Mouse (Mus musculus) Patski (cell line): ENCODE data around the gene Prkcg. TPM values are rescaled to one million over a fixed set of nuclear protein-coding genes. Genes with fewer than 3 reads are reported as not detected.
A peak's percentile ranks its signal among the peaks of the same experiment; 100 is the strongest.

Experiments
- ATAC-seq: fragments of 100-300 bp; one replicate; pipeline ENCODE4 v1.8.0; 2021
- CTCF ChIA-PET: fragments of 350-600 bp; sonication (Branson Sonifier 250); formaldehyde crosslinking; loops from one replicate; lab custom pipeline; 2022; ENCODE audit warnings: inconsistent platforms; lab: Charles Lee
- POLR2A ChIA-PET: fragments of 350-600 bp; sonication (Branson Sonifier 250); formaldehyde crosslinking; loops from one replicate; lab custom pipeline; 2022; ENCODE audit warnings: antibody characterized with exemption, inconsistent platforms; lab: Charles Lee
- DNase-seq: peaks from one replicate; pipeline ENCODE4 v3.0.0-alpha.2; 2011; ENCODE audit warnings: low read depth, low spot score
- H3K27me3 ChIP-seq: fragments of 371-371 bp; one replicate; pipeline ENCODE4 v1.5.1; 2021
- CTCF ChIP-seq: fragments of 100-300 bp; IDR thresholded peaks from one replicate; pipeline ENCODE4 v1.5.1; 2021
- in situ Hi-C: fragments of 300-500 bp; cut with MboI; formaldehyde crosslinking; loops from 3 replicates; pipeline ENCODE4 v1.11.1; 2018; ENCODE audit warnings: low pct_unique_long_range_greater_than_20kb, mixed read lengths
- polyA plus RNA-seq: library from polyadenylated mRNA; unstranded; gene quantifications from one replicate; pipeline ENCODE4 v1.2.3, GENCODE M21; 2021

Prkcg gene
- polyA plus RNA-seq, 1 experiment from 2014 or later = 4.7 TPM

DNA sequence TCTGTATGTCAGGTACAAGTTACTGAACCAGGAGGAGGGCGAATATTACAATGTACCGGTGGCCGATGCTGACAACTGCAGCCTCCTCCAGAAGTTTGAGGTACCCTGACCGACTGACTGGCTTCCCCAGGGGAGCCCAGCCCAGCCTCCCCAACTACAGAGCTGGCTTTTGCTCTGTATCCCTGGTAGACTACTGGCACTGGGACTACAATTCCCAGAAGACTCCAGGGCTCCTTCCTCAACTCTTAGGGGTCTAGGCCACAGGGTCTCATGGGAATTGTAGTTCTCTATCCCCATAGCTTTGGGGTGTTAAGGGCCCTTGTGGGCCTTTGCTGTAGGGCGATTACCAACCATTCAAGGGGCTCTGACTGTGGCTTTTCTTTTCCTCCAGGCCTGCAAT is 25.1 kb downstream of the Prkcg start:
- ChIA-PET CTCF (interaction anchor here (1.1 kb wide), 1 partner anchor 9 kb away, joined by 3 read pairs; no protein-coding TSS in a partner anchor), POLR2A (no interaction called here)
- no peak for ATAC-seq
- no peaks in the 10 kb centered on the region for H3K27me3 ChIP-seq
- in situ Hi-C loops = no loop called here
- no peak for DNase-seq
- no peak for TF ChIP-seq CTCF

DNA sequence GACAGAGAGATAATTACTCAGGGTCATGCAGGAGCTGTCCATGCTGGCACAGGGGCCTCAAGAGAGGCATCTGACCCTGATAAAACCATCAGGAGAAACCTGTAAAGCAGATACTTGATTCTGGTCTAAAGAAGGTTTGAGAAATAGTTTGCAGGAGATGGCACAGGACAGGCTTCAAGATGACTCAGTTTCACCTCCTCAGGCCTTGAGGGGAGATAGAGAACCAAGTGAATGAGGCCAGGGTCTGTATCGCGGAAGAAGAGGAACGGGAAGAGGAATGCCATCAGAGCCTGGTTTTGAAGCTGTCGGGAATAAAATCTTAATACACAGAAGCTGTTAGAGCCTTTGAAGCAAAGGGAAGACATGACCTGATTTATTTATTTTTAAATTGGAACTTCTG is 28.7 kb downstream of the Prkcg start:
- ChIA-PET CTCF (no interaction called here), POLR2A (no interaction called here)
- no peak for TF ChIP-seq CTCF
- ATAC-seq = no peak
- no peaks in the 10 kb centered on the region for H3K27me3 ChIP-seq
- DNase-seq = no peak
- in situ Hi-C loops = no loop called here

DNA sequence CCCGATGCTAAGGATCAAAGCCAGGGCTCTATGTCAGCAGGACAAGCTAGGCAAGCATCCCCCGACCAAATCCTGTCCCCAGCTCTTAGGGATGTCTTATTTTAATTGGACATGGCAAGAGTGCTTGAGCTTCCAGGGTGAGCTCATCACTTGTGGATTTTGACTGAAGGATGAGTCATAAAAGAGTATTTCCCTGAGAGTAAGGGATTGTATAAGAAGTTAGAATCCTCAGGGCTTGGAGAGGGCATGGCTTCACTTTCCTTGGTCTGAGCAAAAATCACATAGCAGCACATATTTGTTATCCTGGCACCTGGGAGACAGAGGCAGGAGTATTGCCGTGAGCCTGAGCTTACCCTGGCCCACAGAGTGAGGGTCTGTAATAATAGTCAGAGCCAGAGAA is 31.9 kb downstream of the Prkcg start:
- DNase-seq = no peak
- ChIA-PET POLR2A (no interaction called here), CTCF (interaction anchor here (0.7 to 2.3 kb wide), 3 partner anchors 14 to 132 kb away, joined by 3 to 7 read pairs (median 4); no protein-coding TSS in a partner anchor)
- no peaks in the 10 kb centered on the region for H3K27me3 ChIP-seq
- in situ Hi-C loops = no loop called here
- TF ChIP-seq CTCF = no peak
- ATAC-seq = peak; percentile 71

DNA sequence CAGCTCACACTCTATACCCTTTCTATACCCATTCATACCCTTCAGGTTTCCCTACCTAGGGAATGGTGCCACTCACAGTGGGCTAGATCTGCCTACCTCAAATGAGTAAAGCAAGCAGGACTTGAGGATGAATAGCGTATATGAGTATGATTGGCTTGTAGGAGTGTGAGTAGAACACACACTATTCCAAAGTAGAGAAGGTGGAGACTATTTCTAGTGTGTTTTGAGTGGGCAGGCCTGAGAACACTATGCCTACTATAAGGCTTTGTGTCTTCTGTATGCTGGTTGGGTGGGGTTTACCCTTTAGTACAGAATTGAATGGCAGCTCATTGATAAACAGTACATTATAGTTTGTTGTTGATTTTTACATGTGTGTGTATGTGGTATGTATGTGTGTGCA is 34.8 kb downstream of the Prkcg start:
- TF ChIP-seq CTCF = no peak
- ChIA-PET POLR2A (no interaction called here), CTCF (no interaction called here)
- DNase-seq (no peak), ATAC-seq (no peak)
- no peaks in the 10 kb centered on the region for H3K27me3 ChIP-seq
- in situ Hi-C loops = no loop called here

DNA sequence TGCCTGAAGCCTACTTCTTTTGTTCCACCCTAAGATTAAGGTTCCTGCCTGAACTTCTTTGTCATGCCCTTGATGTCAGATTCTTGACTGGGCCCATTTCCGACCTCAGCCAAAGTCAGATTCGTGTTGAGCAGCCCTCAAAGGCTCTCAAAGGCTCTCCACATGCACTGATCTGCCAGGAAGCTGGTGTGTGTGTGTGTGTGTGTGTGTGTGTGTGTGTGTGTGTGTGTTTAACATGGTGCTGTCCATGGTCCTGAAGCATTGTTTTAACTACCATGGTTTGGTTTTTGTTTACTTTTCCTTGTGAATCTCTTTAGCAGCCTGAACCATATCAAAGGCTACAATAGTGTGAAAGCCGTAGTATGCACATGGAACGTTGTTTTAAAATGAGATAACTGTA is 39.0 kb downstream of the Prkcg start:
- POLR2A ChIA-PET = no interaction called here
- H3K27me3 ChIP-seq = no peaks in the 10 kb centered on the region
- ATAC-seq (no peak), DNase-seq (no peak)
- CTCF ChIA-PET = no interaction called here
- in situ Hi-C loops = loop anchor here (5.0 kb wide), 1 partner anchor 119 kb away; no protein-coding TSS in a partner anchor
- TF ChIP-seq CTCF = no peak

DNA sequence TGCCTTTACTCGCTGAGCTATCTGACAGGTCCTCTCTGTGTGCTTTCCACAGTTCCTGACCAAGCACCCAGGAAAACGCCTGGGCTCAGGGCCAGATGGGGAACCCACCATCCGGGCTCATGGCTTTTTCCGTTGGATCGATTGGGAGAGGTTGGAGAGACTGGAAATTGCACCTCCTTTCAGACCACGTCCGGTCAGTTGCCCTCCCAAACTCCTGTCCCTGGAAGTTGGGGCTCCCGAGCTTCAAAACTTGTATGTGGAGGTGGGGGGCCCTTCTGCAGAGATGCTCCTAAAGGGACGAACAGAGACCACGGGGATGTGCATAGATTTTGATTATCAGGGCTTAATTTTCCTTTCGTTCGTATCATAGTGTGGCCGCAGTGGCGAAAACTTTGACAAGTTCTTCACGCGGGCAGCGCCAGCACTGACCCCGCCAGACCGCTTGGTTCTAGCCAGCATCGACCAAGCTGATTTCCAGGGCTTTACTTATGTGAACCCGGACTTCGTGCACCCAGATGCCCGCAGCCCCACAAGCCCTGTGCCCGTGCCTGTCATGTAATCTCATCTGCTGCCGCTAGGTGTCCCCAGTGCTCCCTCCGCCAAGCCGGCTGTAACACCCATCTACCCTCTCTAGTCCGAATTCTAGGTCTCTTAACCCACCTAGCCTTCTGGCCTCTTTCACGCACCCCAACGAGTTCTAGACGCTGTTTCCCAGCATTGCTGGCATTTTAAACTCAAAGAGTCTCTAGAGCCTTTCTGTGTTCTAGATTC is 41.0 kb downstream of the Prkcg start:
- H3K27me3 ChIP-seq = peaks cover 4% of the 10 kb centered on the region
- in situ Hi-C loops = loop anchor here (5.0 kb wide), 1 partner anchor 117 kb away; no protein-coding TSS in a partner anchor
- DNase-seq (no peak), ATAC-seq (peak; percentile 84)
- peak; percentile 96 for TF ChIP-seq CTCF
- POLR2A ChIA-PET = no interaction called here
- CTCF ChIA-PET = interaction anchor here (1.7 to 2.9 kb wide), 2 partner anchors 11 to 119 kb away, joined by 5 to 10 read pairs; no protein-coding TSS in a partner anchor

DNA sequence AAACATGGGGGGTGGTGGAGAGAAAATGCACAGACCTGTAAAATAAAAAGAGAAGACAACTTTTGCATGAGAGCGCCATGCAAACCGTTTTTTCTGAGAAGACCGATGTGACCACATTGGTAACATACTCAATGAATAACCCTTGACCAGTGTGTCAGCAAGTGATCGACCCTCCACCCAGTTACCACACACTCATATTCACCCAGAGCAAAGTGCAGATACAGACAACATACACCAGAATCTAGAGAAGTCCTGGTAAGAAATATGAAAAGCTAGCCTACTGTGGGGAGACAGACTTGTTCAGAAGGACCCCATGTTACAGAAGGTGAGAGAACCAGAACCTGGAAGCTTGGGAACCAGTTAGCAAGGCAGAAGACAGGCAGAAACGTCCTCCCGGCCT is 42.2 kb downstream of the Prkcg start:
- peaks cover 4% of the 10 kb centered on the region for H3K27me3 ChIP-seq
- no peak for TF ChIP-seq CTCF
- no peak for DNase-seq
- POLR2A ChIA-PET = no interaction called here
- in situ Hi-C loops = no loop called here
- CTCF ChIA-PET = interaction anchor here (0.8 to 2.9 kb wide), 4 partner anchors 10 to 117 kb away, joined by 3 to 10 read pairs (median 4); no protein-coding TSS in a partner anchor
- no peak for ATAC-seq

DNA sequence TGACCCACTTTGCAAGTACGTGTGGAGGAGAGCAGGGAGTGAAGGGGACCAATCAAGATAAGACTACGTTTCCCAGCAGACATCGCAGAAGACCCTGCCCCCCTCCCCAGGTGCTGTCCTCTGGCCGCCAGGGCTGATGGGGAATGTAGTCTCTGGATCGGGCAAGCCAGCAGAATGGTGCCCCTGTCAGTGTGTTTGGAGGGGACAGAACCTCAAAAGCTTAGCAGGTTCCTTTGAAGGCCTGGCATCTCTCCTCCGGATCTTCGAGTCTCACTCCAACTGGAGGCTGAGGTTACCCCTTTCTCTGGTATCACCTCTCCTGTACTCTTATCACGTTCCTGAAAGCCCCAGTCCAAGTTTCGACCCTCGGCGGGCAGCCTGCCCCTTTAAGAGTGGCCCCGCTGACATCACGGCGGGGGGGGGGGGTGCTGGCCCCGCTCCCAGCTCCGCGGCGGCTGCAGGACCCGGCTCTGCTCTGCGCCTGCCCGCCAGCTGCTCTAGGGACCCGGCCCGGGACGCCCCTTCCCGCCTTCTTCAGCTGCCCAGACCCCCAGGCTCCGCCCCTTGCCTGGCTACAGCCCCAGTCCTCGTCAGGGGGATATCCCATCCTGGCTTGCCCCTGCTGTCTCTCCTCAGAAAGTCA is 42.7 kb downstream of the Prkcg start:
- in situ Hi-C loops = no loop called here
- ATAC-seq (peak; percentile 49), DNase-seq (no peak)
- CTCF ChIA-PET = interaction anchor here (0.8 to 2.9 kb wide), 4 partner anchors 10 to 117 kb away, joined by 3 to 10 read pairs (median 4); no protein-coding TSS in a partner anchor
- POLR2A ChIA-PET = interaction anchor here (0.6 kb wide), 1 partner anchor 241 kb away, joined by 3 read pairs; no protein-coding TSS in a partner anchor
- H3K27me3 ChIP-seq = peaks cover 4% of the 10 kb centered on the region
- TF ChIP-seq CTCF = no peak

DNA sequence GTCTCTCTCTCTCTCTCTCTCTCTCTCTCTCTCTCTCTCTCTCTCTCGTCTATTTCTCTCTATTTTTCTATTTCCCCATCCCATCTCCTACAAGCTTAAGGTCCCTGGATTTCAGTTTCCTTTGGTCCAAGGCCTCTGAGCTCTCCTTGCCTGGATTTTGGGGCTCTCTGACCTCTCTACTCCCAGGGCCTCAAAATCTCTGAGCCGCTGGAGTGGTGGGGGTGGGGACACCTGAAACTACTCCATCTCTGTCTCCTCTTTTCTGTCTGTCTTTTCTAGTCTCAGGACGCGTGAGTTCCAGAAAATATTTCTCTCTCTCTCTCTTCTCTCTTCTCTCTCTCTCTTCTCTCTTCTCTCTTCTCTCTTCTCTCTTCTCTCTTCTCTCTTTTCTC is 43.2 kb downstream of the Prkcg start:
- TF ChIP-seq CTCF = no peak
- POLR2A ChIA-PET = interaction anchor here (0.6 kb wide), 1 partner anchor 240 kb away, joined by 3 read pairs; no protein-coding TSS in a partner anchor
- DNase-seq (no peak), ATAC-seq (no peak)
- in situ Hi-C loops = no loop called here
- CTCF ChIA-PET = interaction anchor here (1.4 kb wide), 1 partner anchor 112 kb away, joined by 3 read pairs; no protein-coding TSS in a partner anchor
- H3K27me3 ChIP-seq = peaks cover 4% of the 10 kb centered on the region

DNA sequence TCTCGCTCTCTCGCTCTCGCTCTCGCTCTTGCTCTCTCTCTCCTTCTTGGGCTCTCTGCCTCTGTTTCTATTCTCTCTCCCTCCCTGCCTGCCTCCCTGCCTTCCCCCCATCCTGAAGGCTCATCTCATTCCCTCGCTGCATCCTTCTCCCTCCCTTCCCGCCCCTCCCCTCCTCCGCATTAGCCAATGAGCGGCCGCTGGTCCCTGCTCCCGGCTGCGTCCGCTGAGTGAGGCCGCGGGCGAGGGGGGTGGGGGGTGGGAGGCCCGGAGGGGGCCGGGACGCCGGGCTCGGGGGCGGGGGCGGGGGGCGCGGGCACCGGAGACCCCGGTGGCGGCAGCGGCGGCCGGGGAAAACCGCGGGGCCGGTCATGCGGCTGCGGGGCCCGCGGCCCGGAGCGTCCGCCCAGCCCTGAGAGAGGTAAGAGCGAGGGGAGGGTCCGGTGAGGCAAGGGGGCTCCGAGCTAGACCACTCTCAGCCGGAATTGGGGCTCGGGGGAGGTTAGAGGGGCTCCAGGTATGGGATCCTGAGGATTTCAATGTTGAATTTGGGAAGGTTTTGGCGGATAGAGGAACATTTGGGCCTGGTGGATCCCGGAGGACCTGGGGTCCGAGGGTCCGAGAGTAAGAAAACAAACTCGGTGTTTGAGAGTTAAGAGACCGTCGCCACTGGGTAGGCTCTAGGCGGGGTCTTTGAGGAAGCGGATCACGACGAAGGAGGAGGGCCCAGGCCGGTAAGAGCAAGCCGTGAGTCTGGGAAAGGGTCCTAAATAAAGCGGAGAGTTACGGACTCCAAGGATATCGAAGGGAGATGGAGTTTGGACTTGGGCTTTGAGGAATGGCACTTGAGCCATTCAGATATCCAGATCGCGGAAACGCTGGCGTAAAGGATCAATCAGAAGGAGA is 43.9 kb downstream of the Prkcg start, which contains the start of gene Cacng7:
Cacng7 (plus strand) TSS at position 337 of the 903 bp plus-strand sequence.
- DNase-seq = no peak
- TF ChIP-seq CTCF = no peak
- ATAC-seq = no peak
- POLR2A ChIA-PET = no interaction called here
- peaks cover 10% of the 10 kb centered on the region for H3K27me3 ChIP-seq
- CTCF ChIA-PET = interaction anchor here (1.1 to 1.4 kb wide), 2 partner anchors 9 to 111 kb away, joined by 3 read pairs; no protein-coding TSS in a partner anchor
- in situ Hi-C loops = no loop called here
